Mouse (Mus musculus) cerebellum, adult 9-11 months (tissue): ENCODE results near the gene Ctnna2.

Source experiments
- DNase-seq: peaks from one replicate; pipeline ENCODE4 v3.0.0; 2022

Gene Ctnna2

DNA sequence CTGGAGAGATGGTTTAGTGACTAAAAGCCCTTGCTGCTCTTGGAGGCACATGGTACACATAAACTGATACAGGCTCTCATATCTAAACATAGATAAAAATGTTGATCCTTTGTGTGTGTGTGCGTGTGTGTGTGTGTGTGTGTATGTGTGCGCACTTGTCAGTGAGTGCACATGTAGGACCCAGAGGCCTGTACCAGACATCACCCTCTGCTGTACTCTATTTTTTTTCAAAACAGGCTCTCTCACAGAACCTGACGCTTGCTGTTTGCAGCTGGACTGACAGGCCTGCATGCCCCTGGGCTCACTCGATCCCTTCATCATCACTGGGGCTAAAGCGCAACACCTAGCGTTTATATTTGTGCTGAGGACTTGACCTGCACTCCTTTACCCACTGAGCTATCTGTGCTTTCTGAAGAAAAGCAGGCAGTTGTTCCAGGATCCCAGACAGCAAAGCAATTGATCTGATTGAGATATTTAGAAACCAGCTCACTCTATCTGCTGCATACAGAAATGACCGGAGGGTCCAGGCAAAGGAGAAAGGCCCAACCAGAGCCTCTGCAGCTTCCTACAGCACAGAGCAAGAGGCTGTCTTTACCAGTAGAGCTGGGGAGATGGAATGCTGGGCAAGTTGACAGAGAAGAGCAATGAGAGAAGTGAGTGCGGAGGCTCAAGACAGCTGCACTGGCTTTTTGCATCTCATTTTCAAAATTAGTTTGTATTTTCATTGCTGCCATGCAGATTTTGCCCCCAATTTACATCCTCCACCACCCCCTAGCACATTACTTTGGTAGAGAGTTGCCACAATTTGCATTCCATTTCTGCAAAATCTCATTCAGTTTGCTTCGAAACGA lies 870.2 kb downstream of the Ctnna2 start:
- no peak for DNase-seq

GRCm38 (mm10) chr6:77101047-77101446 lies 878.5 kb downstream of the Ctnna2 start:
- DNase-seq: no peak

GRCm38 (mm10) chr6:77098540-77098939 lies 881.0 kb downstream of the Ctnna2 start:
- no peak for DNase-seq

- peak; percentile 93 for DNase-seq
Measured at GRCm38 (mm10) chr6:77075396-77076376, 903.8 kb downstream of the Ctnna2 start.

DNA sequence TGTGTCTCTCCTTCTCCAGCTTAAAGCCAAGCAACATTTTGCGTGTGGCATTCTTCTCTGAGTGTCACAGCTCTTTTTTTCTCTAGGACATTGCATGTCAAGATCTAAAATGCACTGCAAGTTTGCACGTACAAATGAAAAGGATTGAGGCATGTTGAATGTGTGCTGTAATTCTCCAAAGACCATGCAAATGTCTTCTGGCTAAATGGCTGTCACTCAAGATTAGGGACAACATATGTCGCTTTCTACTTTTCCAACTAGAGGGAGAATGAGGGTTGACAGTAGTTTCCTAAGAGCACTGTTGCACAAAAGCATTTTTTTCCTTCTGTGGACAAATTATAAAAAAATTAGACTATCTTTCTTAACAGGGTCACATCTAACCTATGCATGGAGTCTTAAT lies 909.9 kb downstream of the Ctnna2 start:
- DNase-seq: no peak

- DNase-seq: no peak
Measured at GRCm38 (mm10) chr6:77050690-77051089, 928.8 kb downstream of the Ctnna2 start.

- DNase-seq: no peak
Measured at GRCm38 (mm10) chr6:77050193-77050592, 929.3 kb downstream of the Ctnna2 start.

GRCm38 (mm10) chr6:77047568-77047967 lies 931.9 kb downstream of the Ctnna2 start:
- DNase-seq: no peak

GRCm38 (mm10) chr6:77025066-77025465 lies 954.4 kb downstream of the Ctnna2 start:
- DNase-seq: no peak

GRCm38 (mm10) chr6:77013194-77013593 lies 966.3 kb downstream of the Ctnna2 start:
- DNase-seq: peak; percentile 4

DNA sequence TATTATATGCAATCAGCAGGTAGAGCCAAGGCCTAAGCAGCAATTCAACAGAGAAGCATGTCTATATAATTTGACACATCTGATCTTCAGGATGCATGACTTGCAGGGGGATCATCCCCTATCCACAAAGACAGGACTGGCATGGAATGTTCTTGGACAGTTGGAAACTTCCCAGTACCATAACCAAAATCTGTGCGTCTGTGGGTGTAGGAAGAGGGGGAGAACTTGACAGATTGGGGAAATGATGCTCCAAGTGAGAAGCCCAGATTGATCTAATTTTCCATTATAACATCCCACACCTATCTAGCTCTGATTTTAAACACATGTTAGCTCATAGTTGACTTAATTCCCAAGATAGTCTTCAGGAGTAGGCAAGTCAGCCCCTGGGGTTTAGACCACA lies 968.5 kb downstream of the Ctnna2 start:
- DNase-seq: no peak

DNA sequence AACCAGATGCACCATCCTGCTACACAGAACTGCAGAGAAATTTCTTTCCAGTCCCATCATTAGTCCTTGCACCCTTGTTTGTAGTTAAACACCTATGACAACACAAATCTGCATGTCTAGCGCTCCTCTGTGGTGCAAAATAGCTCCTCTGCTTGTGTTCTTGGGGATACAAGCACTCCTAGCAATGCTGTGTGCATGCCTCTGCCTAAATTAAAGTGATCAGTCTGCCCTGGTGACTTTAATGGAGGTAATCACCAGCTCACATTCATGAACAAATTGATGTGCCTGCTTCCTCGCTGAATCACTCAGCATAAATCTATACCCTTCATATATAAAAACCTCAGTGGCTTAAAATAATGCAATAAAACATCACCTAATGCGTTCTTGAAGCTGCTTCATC lies 987.4 kb downstream of the Ctnna2 start:
- no peak for DNase-seq

GRCm38 (mm10) chr6:76984773-76985172 lies 994.7 kb downstream of the Ctnna2 start:
- no peak for DNase-seq

- DNase-seq: no peak
Measured at GRCm38 (mm10) chr6:76981651-76982050, 997.8 kb downstream of the Ctnna2 start.

DNA sequence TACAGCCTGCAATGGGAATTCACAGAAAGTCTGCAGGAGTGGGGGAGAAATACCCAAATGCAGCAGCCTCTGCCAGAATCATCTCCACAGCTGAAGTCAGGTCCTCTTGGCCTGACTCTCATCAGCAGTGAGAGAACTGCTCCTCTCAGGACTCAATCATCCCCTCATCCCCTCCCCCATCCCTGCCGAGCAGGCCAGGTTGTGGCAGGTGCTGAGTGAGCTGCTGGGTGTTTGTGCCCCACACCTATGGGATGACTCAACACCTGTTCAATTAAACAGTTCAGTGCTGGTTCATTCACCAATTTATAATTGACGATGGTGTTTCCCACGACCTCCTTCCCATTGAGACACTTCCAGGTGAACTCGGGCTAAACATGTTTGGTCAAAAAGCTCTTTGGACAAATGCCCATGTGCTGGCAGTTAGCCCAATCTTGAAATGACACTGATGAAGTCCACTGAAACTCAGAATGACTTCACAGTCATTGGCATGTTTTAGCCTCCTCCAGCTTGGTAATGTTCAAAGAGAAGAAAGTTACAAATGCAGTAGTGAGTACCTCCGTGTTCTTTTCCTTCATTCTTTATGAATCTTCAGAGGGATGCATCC lies 1000.1 kb downstream of the Ctnna2 start:
- DNase-seq: no peak

- peak; percentile 86 for DNase-seq
Measured at GRCm38 (mm10) chr6:76977817-76978216, 1001.7 kb downstream of the Ctnna2 start.

- no peak for DNase-seq
Measured at GRCm38 (mm10) chr6:76974297-76974696, 1005.2 kb downstream of the Ctnna2 start.

DNA sequence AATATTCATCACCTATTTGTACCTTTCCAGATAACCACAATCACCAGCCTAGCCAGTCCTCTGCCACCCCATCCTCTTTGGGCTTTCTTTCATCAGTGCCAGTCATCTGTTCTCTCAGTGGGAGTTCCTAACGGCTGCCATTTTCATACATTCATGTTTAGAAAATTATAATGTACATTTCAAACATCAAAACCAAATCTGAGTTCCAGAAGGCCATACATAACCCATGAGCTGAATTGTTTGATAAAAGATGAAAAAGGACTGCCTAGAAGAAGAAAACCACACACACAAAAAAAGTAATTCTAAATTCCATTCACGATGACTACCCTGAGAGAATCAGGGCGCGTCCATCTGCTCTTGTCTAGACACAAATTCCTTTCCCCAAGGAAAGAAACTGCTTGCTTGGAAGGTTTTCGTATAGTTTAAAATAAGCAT lies 1014.5 kb downstream of the Ctnna2 start:
- DNase-seq: peak; percentile 43

DNA sequence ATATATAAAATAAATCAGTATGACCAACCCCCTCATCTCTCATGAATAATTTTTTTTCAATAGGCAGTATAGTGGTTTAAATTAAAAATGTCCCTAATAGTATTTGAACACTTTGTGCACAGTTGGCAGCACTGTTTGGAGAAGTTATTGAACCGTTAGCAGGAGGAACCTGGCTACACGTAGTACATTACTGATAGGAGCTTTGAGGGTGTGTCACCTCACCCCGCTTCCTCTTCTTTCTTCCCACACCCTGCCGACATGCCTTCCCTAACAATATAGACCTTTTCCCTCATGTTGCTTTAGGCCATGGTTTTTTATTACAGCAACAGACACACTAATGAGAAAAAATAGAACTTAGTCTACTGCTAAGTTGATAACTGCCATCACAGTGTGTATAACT lies 1071.4 kb downstream of the Ctnna2 start:
- no peak for DNase-seq

- no peak for DNase-seq
Measured at GRCm38 (mm10) chr6:76897156-76897555, 1082.3 kb downstream of the Ctnna2 start.
